Mouse (Mus musculus): ENCODE measurements around the gene Cacnb2. TPM values are rescaled to one million over a fixed set of nuclear protein-coding genes. Genes with fewer than 3 reads are reported as not detected.

Gene Cacnb2
- polyA plus RNA-seq, 1 experiment from 2014 or later, result 1.8 TPM

- WGBS, result 95% methylated on average over 1 of the region's 1 CpGs
- Histone ChIP-seq H3K36me3 (no peaks in the 10 kb centered on the region), H3K4me3 (no peak overlapping the region), H3K4me1 (peaks cover 4% of the 10 kb centered on the region; the same call in 1 of the 2 replicates), H3K27me3 (ENCODE audit: low read depth, poor library complexity, severe bottlenecking) (no peaks in the 10 kb centered on the region), H3K9me3 (replicated peaks) (no peaks in the 10 kb centered on the region), H3K27ac (replicated peaks) (no peak overlapping the region)
- DNase-seq (ENCODE audit: low spot score), result no peak
These were observed 255.4 kb downstream of the Cacnb2 start for GRCm38 (mm10) chr2:14858301-14858700.

- no peaks in the 10 kb centered on the region for H3K36me3 ChIP-seq
- no peaks in the 10 kb centered on the region for H3K27me3 ChIP-seq (ENCODE audit: low read depth, poor library complexity, severe bottlenecking)
- H3K4me1 ChIP-seq, result peaks cover 4% of the 10 kb centered on the region; the same call in 1 of the 2 replicates
- H3K9me3 ChIP-seq (replicated peaks), result no peaks in the 10 kb centered on the region
- no peak overlapping the region for H3K4me3 ChIP-seq
- H3K27ac ChIP-seq (replicated peaks), result no peak overlapping the region
- DNase-seq (ENCODE audit: low spot score), result no peak
- 87% methylated on average over 3 of the region's 3 CpGs for WGBS
These were observed 257.5 kb downstream of the Cacnb2 start for GRCm38 (mm10) chr2:14860350-14860749.

GRCm38 (mm10) chr2:14861613-14862012 lies 258.7 kb downstream of the Cacnb2 start:
- no peak for DNase-seq (ENCODE audit: low spot score)
- 37% methylated on average over 2 of the region's 2 CpGs for WGBS
- Histone ChIP-seq H3K27ac (replicated peaks) (no peak overlapping the region), H3K4me1 (peaks cover 4% of the 10 kb centered on the region; the same call in 1 of the 2 replicates), H3K27me3 (ENCODE audit: low read depth, poor library complexity, severe bottlenecking) (no peaks in the 10 kb centered on the region), H3K9me3 (replicated peaks) (no peaks in the 10 kb centered on the region), H3K4me3 (no peak overlapping the region), H3K36me3 (no peaks in the 10 kb centered on the region)

- Histone ChIP-seq H3K27me3 (ENCODE audit: low read depth, poor library complexity, severe bottlenecking) (no peaks in the 10 kb centered on the region), H3K4me3 (no peak overlapping the region), H3K36me3 (no peaks in the 10 kb centered on the region), H3K27ac (replicated peaks) (no peak overlapping the region), H3K9me3 (replicated peaks) (no peaks in the 10 kb centered on the region), H3K4me1 (peaks cover 4% of the 10 kb centered on the region; the same call in 1 of the 2 replicates)
- WGBS, result 42% methylated on average over 1 of the region's 1 CpGs
- DNase-seq (ENCODE audit: low spot score), result no peak
These were observed 260.1 kb downstream of the Cacnb2 start for GRCm38 (mm10) chr2:14862981-14863380.

GRCm38 (mm10) chr2:14873116-14873515 lies 270.2 kb downstream of the Cacnb2 start:
- 0 out of 2 replicates have a peak, but pooled peaks cover 7% of the 10 kb centered on the region for H3K27me3 ChIP-seq (ENCODE audit: low read depth, poor library complexity, severe bottlenecking)
- H3K27ac ChIP-seq (replicated peaks), result no peak overlapping the region
- no peaks in the 10 kb centered on the region for H3K9me3 ChIP-seq (replicated peaks)
- WGBS, result 55% methylated on average over 1 of the region's 1 CpGs
- H3K4me1 ChIP-seq, result peaks cover 31% of the 10 kb centered on the region
- H3K4me3 ChIP-seq, result no peak overlapping the region
- no peak for DNase-seq (ENCODE audit: low spot score)
- no peaks in the 10 kb centered on the region for H3K36me3 ChIP-seq

- Histone ChIP-seq H3K27me3 (ENCODE audit: low read depth, poor library complexity, severe bottlenecking) (0 out of 2 replicates have a peak, but pooled peaks cover 7% of the 10 kb centered on the region), H3K4me3 (peak overlapping the region; percentile 40), H3K36me3 (no peaks in the 10 kb centered on the region), H3K27ac (replicated peaks) (peak overlapping the region; percentile 64), H3K9me3 (replicated peaks) (no peaks in the 10 kb centered on the region), H3K4me1 (peaks cover 31% of the 10 kb centered on the region)
- peak; percentile 31 for DNase-seq (ENCODE audit: low spot score)
- WGBS, result 13% methylated on average over 15 of the region's 15 CpGs
These were observed 270.9 kb downstream of the Cacnb2 start for GRCm38 (mm10) chr2:14873701-14874181.

GRCm38 (mm10) chr2:14874281-14875037 lies 271.6 kb downstream of the Cacnb2 start:
- peak overlapping the region; percentile 39; the same call in 1 of the 2 replicates for H3K27ac ChIP-seq (replicated peaks)
- H3K4me3 ChIP-seq, result 0 out of 2 replicates have a peak overlapping the region, but pooled peaks have one; percentile 40
- WGBS, result 43% methylated on average over 13 of the region's 13 CpGs
- 0 out of 2 replicates have a peak, but pooled peaks cover 7% of the 10 kb centered on the region for H3K27me3 ChIP-seq (ENCODE audit: low read depth, poor library complexity, severe bottlenecking)
- H3K4me1 ChIP-seq, result peaks cover 31% of the 10 kb centered on the region
- H3K36me3 ChIP-seq, result no peaks in the 10 kb centered on the region
- peak; percentile 12 for DNase-seq (ENCODE audit: low spot score)
- H3K9me3 ChIP-seq (replicated peaks), result no peaks in the 10 kb centered on the region

GRCm38 (mm10) chr2:14875121-14875520 lies 272.2 kb downstream of the Cacnb2 start:
- H3K27ac ChIP-seq (replicated peaks), result 0 out of 2 replicates have a peak overlapping the region, but pooled peaks have one; percentile 39
- no peaks in the 10 kb centered on the region for H3K36me3 ChIP-seq
- no peaks in the 10 kb centered on the region for H3K9me3 ChIP-seq (replicated peaks)
- 45% methylated on average over 2 of the region's 2 CpGs for WGBS
- H3K4me3 ChIP-seq, result no peak overlapping the region
- no peak for DNase-seq (ENCODE audit: low spot score)
- peaks cover 31% of the 10 kb centered on the region for H3K4me1 ChIP-seq
- 0 out of 2 replicates have a peak, but pooled peaks cover 7% of the 10 kb centered on the region for H3K27me3 ChIP-seq (ENCODE audit: low read depth, poor library complexity, severe bottlenecking)

GRCm38 (mm10) chr2:14875616-14876015 lies 272.7 kb downstream of the Cacnb2 start:
- H3K27me3 ChIP-seq (ENCODE audit: low read depth, poor library complexity, severe bottlenecking), result 0 out of 2 replicates have a peak, but pooled peaks cover 7% of the 10 kb centered on the region
- peaks cover 31% of the 10 kb centered on the region for H3K4me1 ChIP-seq
- WGBS, result 53% methylated on average over 6 of the region's 6 CpGs
- H3K4me3 ChIP-seq, result no peak overlapping the region
- peak; percentile 50 for DNase-seq (ENCODE audit: low spot score)
- no peaks in the 10 kb centered on the region for H3K9me3 ChIP-seq (replicated peaks)
- no peaks in the 10 kb centered on the region for H3K36me3 ChIP-seq
- H3K27ac ChIP-seq (replicated peaks), result no peak overlapping the region

GRCm38 (mm10) chr2:14878953-14879352 lies 276.1 kb downstream of the Cacnb2 start:
- H3K9me3 ChIP-seq (replicated peaks), result no peaks in the 10 kb centered on the region
- no peak for DNase-seq (ENCODE audit: low spot score)
- H3K4me3 ChIP-seq, result no peak overlapping the region
- 0 out of 2 replicates have a peak, but pooled peaks cover 7% of the 10 kb centered on the region for H3K27me3 ChIP-seq (ENCODE audit: low read depth, poor library complexity, severe bottlenecking)
- H3K27ac ChIP-seq (replicated peaks), result no peak overlapping the region
- peaks cover 22% of the 10 kb centered on the region for H3K4me1 ChIP-seq
- H3K36me3 ChIP-seq, result no peaks in the 10 kb centered on the region

- no peaks in the 10 kb centered on the region for H3K9me3 ChIP-seq (replicated peaks)
- 84% methylated on average over 3 of the region's 3 CpGs for WGBS
- no peak for DNase-seq (ENCODE audit: low spot score)
- no peak overlapping the region for H3K27ac ChIP-seq (replicated peaks)
- no peaks in the 10 kb centered on the region for H3K4me1 ChIP-seq
- no peaks in the 10 kb centered on the region for H3K36me3 ChIP-seq
- no peaks in the 10 kb centered on the region for H3K27me3 ChIP-seq (ENCODE audit: low read depth, poor library complexity, severe bottlenecking)
- H3K4me3 ChIP-seq, result no peak overlapping the region
These were observed 280.6 kb downstream of the Cacnb2 start for GRCm38 (mm10) chr2:14883460-14883859.

GRCm38 (mm10) chr2:14888406-14889195 lies 285.7 kb downstream of the Cacnb2 start:
- no peaks in the 10 kb centered on the region for H3K36me3 ChIP-seq
- H3K27me3 ChIP-seq (ENCODE audit: low read depth, poor library complexity, severe bottlenecking), result no peaks in the 10 kb centered on the region
- no peak overlapping the region for H3K4me3 ChIP-seq
- no peaks in the 10 kb centered on the region for H3K4me1 ChIP-seq
- 71% methylated on average over 4 of the region's 4 CpGs for WGBS
- no peak for DNase-seq (ENCODE audit: low spot score)
- no peak overlapping the region for H3K27ac ChIP-seq (replicated peaks)
- no peaks in the 10 kb centered on the region for H3K9me3 ChIP-seq (replicated peaks)

Measured in midbrain, embryonic 10.5 days (tissue).